Mouse (Mus musculus) left cerebral cortex, adult 9 months (tissue): ENCODE measurements at regions not wholly inside any gene's neighbourhood (a gene's known extent, or its start where the extent isn't known, plus 50 kb on each side); places are given as distances from the start of the nearest gene placed in this dataset.

Source experiments
- DNase-seq, 2 experiments: peaks; one replicate each; pipeline ENCODE4 v3.0.0; 2022; ENCODE audit warnings: low spot score in 2 of 2

- no peak for DNase-seq
These were observed 647.4 kb upstream of the Cited2 start for GRCm38 (mm10) chr10:17075576-17075975.

GRCm38 (mm10) chr10:17076186-17076585 lies 646.8 kb upstream of the Cited2 start:
- DNase-seq, result no peak

DNA sequence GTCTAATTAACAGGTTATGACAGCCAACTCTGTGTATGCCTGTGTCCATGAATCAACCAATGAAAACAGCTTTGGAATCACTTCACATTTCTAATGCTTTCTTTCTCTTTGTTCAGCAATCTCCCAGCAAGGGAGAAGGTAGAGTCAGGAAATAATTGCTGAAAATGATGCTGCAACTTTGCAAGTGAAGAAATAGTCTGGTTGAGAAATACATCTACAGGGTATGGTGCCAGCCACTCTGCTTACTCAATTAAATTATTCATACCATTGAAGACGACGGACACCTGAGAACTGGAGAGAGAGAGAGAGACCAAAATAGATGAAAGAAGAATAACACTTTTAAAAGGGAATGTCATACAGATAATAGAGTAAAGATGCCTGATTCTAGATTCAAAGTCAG lies 645.4 kb upstream of the Cited2 start:
- DNase-seq, result no peak

- no peak for DNase-seq
These were observed 642.2 kb upstream of the Cited2 start for GRCm38 (mm10) chr10:17080818-17081217.

DNA sequence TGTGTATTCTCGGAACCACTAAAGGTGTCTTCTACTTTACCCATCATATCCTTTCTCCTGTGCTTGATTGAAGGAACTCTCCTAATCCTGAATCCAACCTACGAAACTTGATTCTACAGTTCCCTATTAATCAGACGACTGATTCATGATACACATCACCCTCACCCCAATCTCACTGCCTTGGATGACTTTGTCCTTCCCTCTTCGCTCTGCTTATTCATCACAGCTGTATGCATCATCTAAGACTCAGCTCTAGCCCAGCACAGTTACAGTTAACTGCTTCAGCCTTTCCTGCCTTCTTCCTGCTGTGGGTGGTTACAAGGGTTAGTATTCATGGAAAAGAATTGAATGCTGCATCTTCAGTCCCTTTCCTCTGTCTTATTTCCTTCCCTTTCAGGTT lies 640.1 kb upstream of the Cited2 start:
- no peak for DNase-seq

- DNase-seq, result no peak
These were observed 621.0 kb upstream of the Cited2 start for GRCm38 (mm10) chr10:17102065-17102464.

GRCm38 (mm10) chr10:17103416-17103815 lies 619.6 kb upstream of the Cited2 start:
- DNase-seq, result no peak

DNA sequence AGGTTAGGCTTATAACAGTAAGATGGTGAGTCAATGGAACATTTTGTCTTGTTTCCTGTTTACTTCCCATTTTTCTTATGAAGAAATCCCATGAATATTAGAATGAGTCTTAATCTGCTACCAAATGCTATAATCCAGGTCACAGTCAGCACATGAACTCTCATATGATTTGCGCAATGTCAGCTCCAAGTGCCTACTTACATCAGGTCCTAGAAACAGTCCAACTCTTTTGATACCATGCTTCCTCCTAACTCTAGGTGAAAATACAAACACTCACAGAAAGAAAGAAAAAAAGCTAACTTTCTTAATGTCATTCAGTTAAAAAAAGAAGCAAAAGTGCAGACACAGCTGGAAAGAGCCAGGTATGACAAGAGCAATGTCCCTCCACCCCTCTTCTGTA lies 616.2 kb upstream of the Cited2 start:
- DNase-seq, result no peak

DNA sequence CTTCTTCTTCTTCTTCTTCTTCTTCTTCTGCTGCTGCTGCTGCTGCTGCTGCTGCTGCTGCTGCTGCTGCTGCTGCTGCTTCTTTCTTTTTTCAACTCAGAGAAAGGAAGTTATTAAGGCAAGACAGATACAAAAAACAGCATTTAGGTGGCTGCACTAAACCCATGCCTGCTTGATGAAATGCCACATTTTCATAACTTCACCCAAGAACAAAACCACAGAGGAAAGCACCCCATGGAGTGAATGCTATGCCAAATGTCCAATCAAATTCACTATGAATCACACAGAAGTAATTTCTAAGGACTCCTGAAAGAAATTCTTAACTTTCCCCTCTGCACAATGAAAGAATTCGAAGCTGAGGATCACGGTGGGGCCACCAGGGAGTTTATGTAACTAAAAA lies 611.9 kb upstream of the Cited2 start:
- no peak for DNase-seq

DNA sequence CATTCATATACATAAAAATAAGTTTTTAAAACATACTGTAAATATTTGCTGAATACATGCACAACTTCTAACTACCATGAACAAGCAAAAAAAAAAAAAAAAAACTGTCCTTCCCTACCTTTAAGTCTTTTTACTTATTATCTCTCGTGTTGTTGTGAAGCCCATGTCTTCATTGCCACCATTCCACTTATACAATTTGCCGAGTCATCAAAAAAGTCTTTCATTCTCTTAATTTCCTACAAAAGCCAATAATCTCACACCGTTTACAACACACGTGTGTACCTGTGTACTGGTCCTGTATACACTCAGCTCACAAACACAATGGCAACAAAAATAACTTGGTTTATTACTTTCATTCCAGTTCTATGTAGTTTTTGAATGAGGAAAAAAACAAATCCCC lies 608.2 kb upstream of the Cited2 start:
- DNase-seq, result no peak

DNA sequence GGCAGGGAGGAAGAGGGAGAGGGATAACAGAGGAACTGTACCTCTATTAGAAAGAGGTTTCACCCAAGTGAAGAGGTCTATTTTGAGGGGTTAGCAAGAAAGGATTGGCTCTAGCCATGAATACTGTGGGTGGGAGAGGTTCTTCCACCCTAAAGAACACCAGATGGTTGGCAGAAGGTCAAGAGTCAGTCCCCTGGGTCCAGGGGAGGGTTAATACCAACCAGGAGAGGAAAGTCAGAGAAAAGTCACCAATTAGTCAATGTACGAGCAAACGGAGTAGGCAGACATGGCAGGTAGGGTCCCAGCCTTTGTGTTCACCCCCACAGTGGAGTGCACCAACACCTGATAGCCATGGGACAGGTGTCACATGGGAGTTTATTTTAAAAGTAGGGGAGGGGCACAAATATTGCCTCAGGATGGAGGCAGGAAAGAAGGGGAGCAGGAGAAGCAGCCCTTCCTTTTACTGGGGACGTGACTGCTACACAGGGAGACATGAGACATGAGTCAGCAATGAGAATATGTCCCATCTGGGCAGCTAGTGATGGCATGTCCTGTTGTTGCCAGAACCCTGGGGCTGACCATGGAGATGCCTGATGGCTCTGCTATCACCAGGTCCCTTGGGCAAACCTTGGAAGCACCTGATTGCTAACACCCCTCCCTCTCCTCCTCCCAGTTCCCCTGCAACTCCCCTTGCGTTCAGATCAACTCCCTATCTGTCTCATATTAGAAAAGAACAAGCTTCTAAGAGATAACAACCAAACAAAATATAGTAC lies 593.4 kb upstream of the Cited2 start:
- no peak for DNase-seq

DNA sequence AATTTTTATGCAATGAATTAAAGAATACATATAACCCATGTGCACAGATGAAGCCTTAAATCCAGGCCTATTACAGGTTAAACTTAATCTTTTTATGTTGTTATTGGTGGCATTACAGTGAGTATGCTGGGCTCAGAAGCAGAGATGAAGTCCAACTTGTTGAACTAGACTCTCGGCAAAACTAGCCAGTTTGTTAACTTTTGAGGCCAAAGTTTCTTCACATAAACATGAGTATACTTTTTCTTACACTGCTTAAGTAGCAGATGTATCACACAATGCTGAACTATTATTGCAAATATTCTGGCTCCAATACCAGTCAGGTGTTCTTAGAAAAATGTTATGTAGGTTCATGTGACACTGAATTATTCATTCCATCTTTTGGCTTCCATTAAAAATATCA lies 592.4 kb upstream of the Cited2 start:
- no peak for DNase-seq

DNA sequence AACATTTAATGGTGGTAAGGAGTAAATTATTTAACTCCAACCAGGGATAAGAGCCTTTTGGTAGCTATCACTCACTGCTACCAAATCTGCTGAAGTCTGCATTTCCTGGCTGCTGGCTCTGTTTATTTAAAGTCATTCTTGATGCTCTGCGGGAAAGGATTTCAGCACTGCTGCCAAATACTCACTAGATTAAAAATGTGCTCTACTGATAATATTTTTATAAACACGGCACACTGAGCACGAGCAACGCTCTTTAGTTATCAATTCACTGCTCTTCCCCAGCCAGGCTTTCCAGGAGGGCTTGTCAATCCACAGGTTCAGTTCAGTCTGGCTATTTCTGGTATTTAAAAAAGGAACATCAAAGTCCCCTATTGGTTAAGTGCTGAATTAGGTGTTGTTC lies 591.3 kb upstream of the Cited2 start:
- peak in 1 of 2 experiments; percentile 2 for DNase-seq

- DNase-seq, result no peak
These were observed 547.6 kb upstream of the Cited2 start for GRCm38 (mm10) chr10:17175385-17175784.

DNA sequence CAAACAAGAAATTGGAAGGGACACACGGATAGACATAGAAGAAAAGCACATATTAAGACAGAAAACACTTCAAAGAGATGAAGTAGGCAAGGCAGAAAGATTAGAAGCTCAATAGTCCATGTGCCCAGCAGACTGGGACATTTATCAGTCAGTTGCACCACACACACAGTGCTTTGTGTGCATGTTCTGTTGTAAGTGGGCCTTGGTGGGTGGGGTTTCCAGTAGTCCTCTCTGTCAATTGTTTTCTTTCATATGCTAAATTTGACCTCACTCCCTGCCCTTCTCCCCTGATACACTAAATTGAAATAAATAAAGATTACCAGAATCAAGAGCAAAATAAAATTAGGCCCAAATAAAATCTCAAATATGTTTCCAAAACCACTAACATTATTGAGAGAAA lies 546.0 kb upstream of the Cited2 start:
- DNase-seq, result no peak

- DNase-seq, result no peak
These were observed 545.3 kb upstream of the Cited2 start for GRCm38 (mm10) chr10:17177503-17178278.

GRCm38 (mm10) chr10:17178627-17179026 lies 544.4 kb upstream of the Cited2 start:
- no peak for DNase-seq

DNA sequence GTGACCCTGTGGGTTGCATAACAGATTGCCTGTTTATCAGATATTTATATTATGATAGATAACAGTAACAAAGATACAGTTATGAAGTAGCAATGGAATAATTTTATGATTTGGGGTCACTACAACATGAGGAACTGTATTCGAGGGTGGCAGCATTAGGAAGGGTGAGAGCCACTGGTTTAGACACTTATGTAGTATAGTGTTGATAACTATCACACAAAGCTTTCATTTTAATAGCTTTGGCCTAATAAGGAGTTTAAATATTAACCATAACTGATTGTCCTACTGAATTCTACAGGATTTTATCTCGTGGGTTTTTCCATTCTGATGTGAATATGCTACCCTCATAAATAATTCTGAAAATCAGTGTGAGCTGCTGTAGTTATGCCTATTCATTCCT lies 538.6 kb upstream of the Cited2 start:
- DNase-seq, result no peak

- no peak for DNase-seq
These were observed 526.8 kb upstream of the Cited2 start for GRCm38 (mm10) chr10:17196205-17196604.

DNA sequence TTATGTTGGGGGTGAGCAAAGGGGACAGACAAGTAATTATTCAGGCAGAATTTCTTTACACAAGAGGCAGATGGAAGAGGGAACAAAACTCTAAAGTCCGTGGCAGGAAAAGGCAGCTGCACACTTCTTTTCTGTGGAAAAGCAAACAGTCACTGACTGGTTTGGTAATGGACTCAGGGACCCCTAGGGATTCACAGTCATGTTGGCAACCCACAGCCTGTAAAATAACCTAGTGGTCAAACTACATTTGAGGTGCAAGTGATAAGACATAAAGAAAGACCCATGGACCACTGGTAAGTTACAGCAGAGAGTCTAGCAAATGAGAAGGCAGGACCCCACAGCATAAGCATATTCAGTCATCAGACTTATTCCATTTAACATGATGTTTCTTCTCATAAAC lies 526.4 kb upstream of the Cited2 start:
- DNase-seq, result no peak

- DNase-seq, result no peak
These were observed 522.2 kb upstream of the Cited2 start for GRCm38 (mm10) chr10:17200524-17201426.

DNA sequence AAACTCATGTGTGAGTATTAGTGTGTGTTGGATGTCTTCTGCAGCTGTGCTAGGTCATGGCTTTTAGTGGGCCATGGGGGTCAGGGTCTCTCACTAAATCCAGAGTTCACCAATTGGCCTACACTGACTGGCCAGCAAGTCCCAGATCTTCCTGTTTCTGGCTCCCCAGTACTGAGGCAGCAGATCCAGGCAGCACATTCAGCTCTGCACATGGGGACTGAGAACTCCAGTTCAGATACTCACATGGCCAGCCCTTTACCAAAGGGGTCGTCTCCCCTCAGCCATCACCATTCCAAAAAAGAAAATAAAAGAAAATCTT lies 521.6 kb upstream of the Cited2 start:
- DNase-seq, result no peak
